Mouse (Mus musculus) embryo, embryonic 9.5 days (tissue): ENCODE measurements at regions not wholly inside any gene's neighbourhood (a gene's known extent, or its start where the extent isn't known, plus 50 kb on each side); places are given as distances from the start of the nearest gene placed in this dataset.

Source experiments
- DNase-seq: peaks from one replicate; pipeline ENCODE4 v3.0.0-alpha.2; 2017; ENCODE audit errors: extremely low spot score

GRCm38 (mm10) chr15:63670561-63670960 lies 174.4 kb downstream of the Gsdmc2 start:
- no peak for DNase-seq

- no peak for DNase-seq
These were observed 177.4 kb downstream of the Gsdmc2 start for GRCm38 (mm10) chr15:63667536-63667935.

- no peak for DNase-seq
These were observed 179.5 kb downstream of the Gsdmc2 start for GRCm38 (mm10) chr15:63665517-63665916.

GRCm38 (mm10) chr15:63664877-63665276 lies 180.1 kb downstream of the Gsdmc2 start:
- DNase-seq: no peak

GRCm38 (mm10) chr15:63662183-63662582 lies 182.8 kb downstream of the Gsdmc2 start:
- no peak for DNase-seq

GRCm38 (mm10) chr15:63658031-63658521 lies 186.9 kb downstream of the Gsdmc2 start:
- DNase-seq: no peak

- peak; percentile 81 for DNase-seq
These were observed 192.6 kb downstream of the Gsdmc2 start for GRCm38 (mm10) chr15:63652216-63652961.

- DNase-seq: no peak
These were observed 193.9 kb downstream of the Gsdmc2 start for GRCm38 (mm10) chr15:63651120-63651519.

GRCm38 (mm10) chr15:63648142-63648989 lies 196.6 kb downstream of the Gsdmc2 start:
- DNase-seq: no peak

- DNase-seq: no peak
These were observed 220.2 kb downstream of the Gsdmc2 start for GRCm38 (mm10) chr15:63624814-63625213.

- DNase-seq: no peak
These were observed 220.7 kb downstream of the Gsdmc2 start for GRCm38 (mm10) chr15:63624249-63624648.

GRCm38 (mm10) chr15:63616506-63617208 lies 228.3 kb downstream of the Gsdmc2 start:
- DNase-seq: no peak

- no peak for DNase-seq
These were observed 230.8 kb downstream of the Gsdmc2 start for GRCm38 (mm10) chr15:63614191-63614590.

GRCm38 (mm10) chr15:63613120-63613519 lies 231.9 kb downstream of the Gsdmc2 start:
- DNase-seq: no peak

- DNase-seq: no peak
These were observed 233.8 kb downstream of the Gsdmc2 start for GRCm38 (mm10) chr15:63611161-63611560.

- DNase-seq: no peak
These were observed 241.8 kb downstream of the Gsdmc2 start for GRCm38 (mm10) chr15:63603100-63603714.

- DNase-seq: peak; percentile 66
These were observed 243.4 kb downstream of the Gsdmc2 start for GRCm38 (mm10) chr15:63601543-63601942.

GRCm38 (mm10) chr15:63592758-63593463 lies 252.1 kb downstream of the Gsdmc2 start:
- no peak for DNase-seq

- DNase-seq: no peak
These were observed 285.7 kb downstream of the Gsdmc2 start for GRCm38 (mm10) chr15:63559293-63559692.

GRCm38 (mm10) chr15:63558691-63559090 lies 286.3 kb downstream of the Gsdmc2 start:
- no peak for DNase-seq

- DNase-seq: no peak
These were observed 287.2 kb downstream of the Gsdmc2 start for GRCm38 (mm10) chr15:63557816-63558215.
